Mouse (Mus musculus) heart, embryonic 11.5 days (tissue): ENCODE data around the gene Ttf1. TPM values are rescaled to one million over a fixed set of nuclear protein-coding genes. Genes with fewer than 3 reads are reported as not detected.
A peak's percentile ranks its signal among the peaks of the same experiment; 100 is the strongest.

Experiments used
- ATAC-seq: fragments of 200-750 bp; cut with Nextera tagmentation; replicated peaks from 2 replicates; pipeline ENCODE4 v1.8.0; 2017; ENCODE audit warnings: moderate library complexity; ENCODE audit not compliant: insufficient number of reproducible peaks, low FRiP score, low TSS enrichment
- H3K27ac ChIP-seq: fragments of 300-500 bp; sonication (generic); 2 replicates; pipeline ENCODE4 v1.5.1; 2014; ENCODE audit warnings: mild to moderate bottlenecking, low read depth, low read length
- H3K27me3 ChIP-seq: fragments of 300-500 bp; sonication (generic); 2 replicates; pipeline ENCODE4 v1.6.1; 2014; ENCODE audit warnings: mild to moderate bottlenecking, low read length, mixed read lengths; ENCODE audit not compliant: control insufficient read depth, insufficient read depth
- H3K36me3 ChIP-seq: fragments of 300-500 bp; sonication (generic); 2 replicates; pipeline ENCODE4 v1.6.1; 2014; ENCODE audit warnings: mild to moderate bottlenecking, low read length, moderate library complexity, mixed read lengths; ENCODE audit not compliant: control insufficient read depth, insufficient read depth
- H3K4me1 ChIP-seq: fragments of 300-500 bp; sonication (generic); 2 replicates; pipeline ENCODE4 v1.6.1; 2014; ENCODE audit warnings: low read length; ENCODE audit not compliant: control insufficient read depth, insufficient read depth
- H3K4me2 ChIP-seq: fragments of 300-500 bp; sonication (generic); 2 replicates; pipeline ENCODE4 v1.6.1; 2014; ENCODE audit warnings: mild to moderate bottlenecking, moderate library complexity
- H3K4me3 ChIP-seq: fragments of 300-500 bp; sonication (generic); 2 replicates; pipeline ENCODE4 v1.5.1; 2014; ENCODE audit warnings: low read depth, low read length
- H3K9ac ChIP-seq: fragments of 300-500 bp; sonication (generic); 2 replicates; pipeline ENCODE4 v1.6.1; 2014; ENCODE audit warnings: mild to moderate bottlenecking, low read depth, low read length, moderate library complexity
- H3K9me3 ChIP-seq: fragments of 300-500 bp; sonication (generic); replicated peaks from 2 replicates; pipeline ENCODE4 v1.6.1; 2016; ENCODE audit warnings: low read length; ENCODE audit not compliant: control insufficient read depth
- WGBS: fragments of 180-500 bp; shearing (Covaris S2); extraction: QIAGEN DNeasy Blood & Tissue Kit; methylation state at CpG from one replicate; pipeline ENCODE4 v1.1.7; 2014; ENCODE audit not compliant: insufficient replicate concordance; 5-methylcytosine and 5-hydroxymethylcytosine counted together
- polyA plus RNA-seq: library from polyadenylated mRNA; unstranded; fragments of >200 nt; fragmentation: Nextera tagmentation; extraction: Ambion mirVana; gene quantifications from 2 replicates; pipeline ENCODE4 v1.2.1, GENCODE M21; 2014

Ttf1 gene
- polyA plus RNA-seq, 1 experiment from 2014 or later: 6.1 TPM

DNA sequence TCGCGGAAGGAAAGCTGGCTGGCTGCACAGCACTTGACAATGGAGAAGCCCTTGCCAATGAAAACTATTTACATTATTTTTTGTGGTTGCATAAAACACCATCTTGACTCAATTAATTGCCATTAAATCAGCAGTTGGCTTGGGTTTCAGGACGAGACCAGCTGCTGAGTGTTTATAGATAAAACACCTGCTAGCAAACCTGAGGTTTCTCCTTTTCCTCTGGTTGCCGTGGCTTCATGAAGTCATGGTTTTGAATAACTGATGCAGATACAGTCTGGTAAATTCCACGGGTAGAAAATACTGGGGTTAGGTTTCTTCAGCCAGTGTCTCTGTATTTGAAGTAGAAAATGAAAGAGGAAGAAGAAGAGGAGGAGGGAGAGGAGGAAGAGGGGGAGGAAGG, 8.1 kb upstream of the Ttf1 start:
- Histone ChIP-seq H3K27me3 (peaks cover 16% of the 10 kb centered on the region; the same call in 1 of the 2 replicates), H3K9me3 (no peaks in the 10 kb centered on the region), H3K4me2 (no peak overlapping the region), H3K27ac (no peak overlapping the region), H3K4me1 (peaks cover 7% of the 10 kb centered on the region), H3K4me3 (no peak overlapping the region), H3K9ac (no peak overlapping the region), H3K36me3 (no peaks in the 10 kb centered on the region)
- WGBS: 65% methylated on average over 5 of the region's 5 CpGs
- ATAC-seq: no peak

GRCm38 (mm10) chr2:29052943-29053454, 7.1 kb upstream of the Ttf1 start:
- H3K9ac ChIP-seq: no peak overlapping the region
- peaks cover 17% of the 10 kb centered on the region; the same call in 1 of the 2 replicates for H3K27me3 ChIP-seq
- no peaks in the 10 kb centered on the region for H3K36me3 ChIP-seq
- no peak for ATAC-seq
- H3K27ac ChIP-seq: no peak overlapping the region
- peaks cover 7% of the 10 kb centered on the region for H3K4me1 ChIP-seq
- no peak overlapping the region for H3K4me3 ChIP-seq
- no peak overlapping the region for H3K4me2 ChIP-seq
- no peaks in the 10 kb centered on the region for H3K9me3 ChIP-seq
- WGBS: 31% methylated on average over 4 of the region's 4 CpGs

- peaks cover 17% of the 10 kb centered on the region; the same call in 1 of the 2 replicates for H3K27me3 ChIP-seq
- no peaks in the 10 kb centered on the region for H3K36me3 ChIP-seq
- H3K9ac ChIP-seq: no peak overlapping the region
- WGBS: 3% methylated on average over 20 of the region's 20 CpGs
- peaks cover 7% of the 10 kb centered on the region for H3K4me1 ChIP-seq
- H3K4me2 ChIP-seq: peak overlapping the region; percentile 90
- H3K27ac ChIP-seq: no peak overlapping the region
- H3K4me3 ChIP-seq: peak overlapping the region; percentile 56
- no peaks in the 10 kb centered on the region for H3K9me3 ChIP-seq
- ATAC-seq: 0 out of 2 replicates have a peak, but pooled peaks have one; percentile 18
Observed at GRCm38 (mm10) chr2:29053802-29054544, 6.1 kb upstream of the Ttf1 start.

DNA sequence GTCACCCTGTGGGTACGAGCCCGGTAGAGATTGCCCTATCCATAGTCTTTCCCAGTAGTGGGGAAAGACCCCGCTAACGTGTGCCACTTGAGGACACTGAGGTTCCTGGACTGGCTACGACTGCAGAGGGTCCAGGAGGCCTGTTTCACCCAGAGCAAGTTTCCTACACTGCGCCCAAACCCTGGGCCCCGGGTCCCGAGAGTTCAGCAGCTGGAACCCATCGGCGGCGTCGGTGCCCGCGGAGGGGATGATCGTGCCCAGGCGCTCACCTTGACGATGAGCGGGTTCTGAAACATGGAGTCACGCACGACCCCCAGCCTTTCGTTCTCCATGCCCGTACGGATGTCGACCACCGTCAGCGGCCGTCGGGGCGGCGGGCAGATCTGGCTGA, 5.5 kb upstream of the Ttf1 start:
- peaks cover 17% of the 10 kb centered on the region; the same call in 1 of the 2 replicates for H3K27me3 ChIP-seq
- WGBS: 2% methylated on average over 30 of the region's 30 CpGs

GRCm38 (mm10) chr2:29054991-29055390, 5.1 kb upstream of the Ttf1 start, which contains the start of gene Cfap77:
Gene Cfap77, minus strand, starts transcription at chr2:29055066.
- peak within 1 kb of the TSS; percentile 71 for H3K9ac ChIP-seq
- peak within 1 kb of the TSS; percentile 56 for H3K4me3 ChIP-seq
- peaks cover 17% of the 10 kb centered on the region; the same call in 1 of the 2 replicates for H3K27me3 ChIP-seq
- H3K4me1 ChIP-seq: peaks cover 7% of the 10 kb centered on the region
- ATAC-seq: peak; percentile 63; the same call in 1 of the 2 replicates
- no peaks in the 10 kb centered on the region for H3K36me3 ChIP-seq
- H3K27ac ChIP-seq: no peak within 1 kb of the TSS; the same call in 1 of the 2 replicates
- WGBS: under 1% methylated on average over 25 of the region's 25 CpGs
- no peaks in the 10 kb centered on the region for H3K9me3 ChIP-seq
- H3K4me2 ChIP-seq: peak within 1 kb of the TSS; percentile 90

More for the DNA sequence above, 5.5 kb upstream of the Ttf1 start:
- no peaks in the 10 kb centered on the region for H3K9me3 ChIP-seq
- no peaks in the 10 kb centered on the region for H3K36me3 ChIP-seq
- H3K4me1 ChIP-seq: peaks cover 7% of the 10 kb centered on the region
- H3K9ac ChIP-seq: peak overlapping the region; percentile 71; the same call in 1 of the 2 replicates
- peak overlapping the region; percentile 90 for H3K4me2 ChIP-seq
- 0 out of 2 replicates have a peak, but pooled peaks have one; percentile 14 for ATAC-seq
- peak overlapping the region; percentile 56 for H3K4me3 ChIP-seq
- H3K27ac ChIP-seq: no peak overlapping the region

DNA sequence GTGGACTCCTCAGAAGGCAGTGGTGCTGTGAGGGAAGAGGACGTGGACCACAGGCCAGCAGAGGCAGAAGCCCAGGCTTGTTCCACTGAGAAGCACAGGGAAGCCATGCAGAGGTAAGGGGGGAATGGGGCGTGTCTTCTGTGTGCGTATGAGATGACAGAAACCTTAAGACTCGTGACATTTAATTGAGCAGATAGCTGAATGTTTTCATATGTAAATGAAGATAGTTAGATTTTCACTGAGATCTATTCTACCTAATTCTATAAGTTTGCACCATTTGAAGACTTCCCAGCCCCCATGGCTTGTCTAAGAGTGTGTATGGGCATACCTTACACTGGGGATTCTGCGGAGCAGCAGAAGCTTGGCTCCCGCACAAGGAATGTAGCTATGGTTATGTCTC, 5.7 kb downstream of the Ttf1 start:
- no peak for ATAC-seq
- no peak overlapping the region for H3K4me2 ChIP-seq
- no peaks in the 10 kb centered on the region for H3K9me3 ChIP-seq
- peaks cover under 1% of the 10 kb centered on the region for H3K36me3 ChIP-seq
- no peak overlapping the region for H3K27ac ChIP-seq
- H3K9ac ChIP-seq: no peak overlapping the region
- no peak overlapping the region for H3K4me3 ChIP-seq
- H3K4me1 ChIP-seq: no peaks in the 10 kb centered on the region
- H3K27me3 ChIP-seq: no peaks in the 10 kb centered on the region
- 84% methylated on average over 6 of the region's 6 CpGs for WGBS

GRCm38 (mm10) chr2:29066410-29066809, 6.3 kb downstream of the Ttf1 start:
- no peaks in the 10 kb centered on the region for H3K9me3 ChIP-seq
- WGBS: 59% methylated on average over 7 of the region's 7 CpGs
- ATAC-seq: no peak
- no peak overlapping the region for H3K4me3 ChIP-seq
- H3K36me3 ChIP-seq: peaks cover 6% of the 10 kb centered on the region
- H3K27ac ChIP-seq: no peak overlapping the region
- no peaks in the 10 kb centered on the region for H3K27me3 ChIP-seq
- H3K4me2 ChIP-seq: no peak overlapping the region
- no peak overlapping the region for H3K9ac ChIP-seq
- H3K4me1 ChIP-seq: no peaks in the 10 kb centered on the region

GRCm38 (mm10) chr2:29074676-29075075, 14.6 kb downstream of the Ttf1 start:
- WGBS: 81% methylated on average over 7 of the region's 7 CpGs
- H3K27ac ChIP-seq: no peak overlapping the region
- no peak for ATAC-seq

More at GRCm38 (mm10) chr2:29074676-29075075, 14.6 kb downstream of the Ttf1 start:
- no peak overlapping the region for H3K4me3 ChIP-seq
- no peaks in the 10 kb centered on the region for H3K9me3 ChIP-seq
- H3K9ac ChIP-seq: no peak overlapping the region
- peaks cover 29% of the 10 kb centered on the region for H3K36me3 ChIP-seq
- peaks cover 4% of the 10 kb centered on the region; the same call in 1 of the 2 replicates for H3K4me1 ChIP-seq
- H3K4me2 ChIP-seq: no peak overlapping the region
- H3K27me3 ChIP-seq: no peaks in the 10 kb centered on the region
